Mouse (Mus musculus) large intestine, adult 2 months (tissue): ENCODE measurements around the gene Dapk3. TPM values are rescaled to one million over a fixed set of nuclear protein-coding genes. Genes with fewer than 3 reads are reported as not detected.

ENCODE experiments used
- DNase-seq: peaks from one replicate; pipeline ENCODE4 v3.0.0-alpha.2; 2012; ENCODE audit warnings: low read depth, low spot score
- WGBS: fragments of 180-500 bp; shearing (Covaris S2); methylation state at CpG from one replicate; pipeline ENCODE4 v1.1.7; 2018; 5-methylcytosine and 5-hydroxymethylcytosine counted together
- polyA plus RNA-seq: library from polyadenylated mRNA; depleted of rRNA; stranded (reverse); fragments of >200 nt; gene quantifications from 2 replicates; pipeline ENCODE4 v1.2.3, GENCODE M21; 2012; rRNA removed

The Dapk3 gene
- polyA plus RNA-seq: 78.5 and 80.1 TPM in 2 replicates

DNA sequence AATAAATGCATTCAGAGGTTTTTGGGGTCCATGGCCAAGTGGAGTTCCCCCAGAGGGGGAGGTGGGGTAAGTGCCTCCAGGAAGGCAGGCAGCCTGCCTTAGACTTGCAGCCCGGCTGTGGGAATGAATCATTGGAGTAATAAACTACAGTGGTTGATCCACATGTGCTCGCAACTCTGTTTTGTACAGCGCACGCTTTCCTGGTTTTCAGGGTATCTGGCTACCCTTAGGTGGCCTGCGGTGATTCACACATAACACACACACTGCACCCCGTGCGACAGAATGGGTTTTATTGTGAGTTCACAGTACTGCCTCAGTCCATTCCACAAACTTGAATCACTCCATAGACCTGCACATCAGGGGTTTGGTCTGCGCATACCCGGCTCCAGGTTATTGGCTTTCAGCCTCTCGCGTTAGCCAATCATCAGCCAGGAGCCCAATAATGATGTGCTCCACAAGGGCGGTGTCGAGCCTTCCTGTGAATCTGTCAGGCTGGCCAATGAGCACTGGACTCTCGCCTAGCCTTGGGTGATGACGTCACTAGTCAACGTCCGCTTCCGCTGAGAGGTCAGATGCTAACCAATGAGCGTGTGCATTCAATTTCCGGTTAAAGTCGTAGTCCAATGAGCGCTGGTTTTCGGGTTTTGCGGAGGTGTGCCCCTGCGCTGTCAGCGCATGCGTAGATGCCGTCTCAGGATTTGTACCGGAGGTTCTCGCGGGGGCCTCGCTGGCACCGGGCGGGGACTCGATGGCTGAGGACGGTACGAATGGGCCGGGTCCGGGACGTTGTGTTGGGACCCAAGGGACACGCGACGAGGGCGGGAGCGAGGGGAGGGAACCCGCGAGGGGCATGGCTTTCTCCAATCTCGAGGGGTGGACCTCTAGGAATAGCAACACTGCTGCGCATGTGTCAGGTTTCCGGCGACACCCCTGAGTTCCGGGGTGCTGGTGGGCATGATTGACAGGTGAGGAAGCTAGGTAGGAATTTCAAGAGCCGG, at the start of gene Dapk3:
Gene Dapk3 (plus strand): TSS at position 670 of the 998 bp plus-strand sequence.
- DNase-seq: peak; percentile 98
- WGBS: 4% methylated on average over 53 of the region's 53 CpGs

GRCm38 (mm10) chr10:81134181-81134587, 48.6 kb upstream of the Dapk3 start:
- DNase-seq: no peak
- 2% methylated on average over 16 of the region's 16 CpGs for WGBS

GRCm38 (mm10) chr10:81134966-81135681, 47.7 kb upstream of the Dapk3 start, which contains the start of gene Zbtb7a:
Zbtb7a (plus strand) TSS chr10:81135220.
- WGBS: 4% methylated on average over 41 of the region's 41 CpGs
- no peak for DNase-seq

GRCm38 (mm10) chr10:81135831-81136705, 46.7 kb upstream of the Dapk3 start:
- DNase-seq: no peak
- WGBS: 1% methylated on average over 86 of the region's 86 CpGs

DNA sequence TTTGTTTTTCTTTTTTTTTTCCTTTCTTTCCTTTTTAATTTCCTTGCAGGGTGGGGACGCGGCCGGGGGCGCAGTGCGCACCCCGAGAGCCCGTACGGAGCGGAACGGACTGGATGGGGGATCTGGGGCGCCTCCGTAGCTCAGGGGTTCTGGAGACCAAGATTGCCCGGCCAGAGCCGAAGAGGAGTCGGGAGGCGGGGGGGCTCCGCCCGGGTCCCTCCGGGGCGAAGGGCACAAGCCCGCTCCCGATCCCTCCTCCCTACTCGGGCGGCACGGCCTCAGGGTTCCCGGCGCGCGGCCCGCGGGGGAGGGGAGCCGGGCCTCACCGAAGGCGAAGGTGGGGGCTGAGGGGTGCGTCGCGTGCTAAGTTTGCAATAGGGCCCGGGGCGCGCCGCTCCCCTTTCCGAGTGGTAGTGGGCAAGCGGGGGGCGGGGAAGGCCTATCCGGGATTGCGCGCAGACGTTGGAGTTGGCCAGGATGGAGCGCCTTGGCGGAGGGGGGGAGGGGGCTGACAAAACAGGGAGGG, 46.0 kb upstream of the Dapk3 start:
- no peak for DNase-seq
- under 1% methylated on average over 49 of the region's 50 CpGs for WGBS

- DNase-seq: peak; percentile 91
- 1% methylated on average over 89 of the region's 89 CpGs for WGBS
Observed at GRCm38 (mm10) chr10:81137252-81138130, 45.3 kb upstream of the Dapk3 start.

GRCm38 (mm10) chr10:81138131-81138782, 44.5 kb upstream of the Dapk3 start:
- WGBS: under 1% methylated on average over 24 of the region's 24 CpGs
- DNase-seq: no peak

GRCm38 (mm10) chr10:81138821-81139528, 43.8 kb upstream of the Dapk3 start:
- WGBS: 17% methylated on average over 11 of the region's 11 CpGs
- DNase-seq: no peak

GRCm38 (mm10) chr10:81139529-81139846, 43.3 kb upstream of the Dapk3 start:
- 21% methylated on average over 4 of the region's 4 CpGs for WGBS

GRCm38 (mm10) chr10:81140005-81140404, 42.8 kb upstream of the Dapk3 start:
- 11% methylated on average over 8 of the region's 8 CpGs for WGBS
- DNase-seq: no peak

More at GRCm38 (mm10) chr10:81139529-81139846, 43.3 kb upstream of the Dapk3 start:
- no peak for DNase-seq

GRCm38 (mm10) chr10:81140717-81141454, 41.9 kb upstream of the Dapk3 start:
- 14% methylated on average over 10 of the region's 10 CpGs for WGBS
- no peak for DNase-seq

- no peak for DNase-seq
- 28% methylated on average over 7 of the region's 7 CpGs for WGBS
Observed at GRCm38 (mm10) chr10:81141455-81142210, 41.2 kb upstream of the Dapk3 start.

- WGBS: 26% methylated on average over 5 of the region's 5 CpGs
- DNase-seq: no peak
Observed at GRCm38 (mm10) chr10:81142551-81142981, 40.2 kb upstream of the Dapk3 start.

DNA sequence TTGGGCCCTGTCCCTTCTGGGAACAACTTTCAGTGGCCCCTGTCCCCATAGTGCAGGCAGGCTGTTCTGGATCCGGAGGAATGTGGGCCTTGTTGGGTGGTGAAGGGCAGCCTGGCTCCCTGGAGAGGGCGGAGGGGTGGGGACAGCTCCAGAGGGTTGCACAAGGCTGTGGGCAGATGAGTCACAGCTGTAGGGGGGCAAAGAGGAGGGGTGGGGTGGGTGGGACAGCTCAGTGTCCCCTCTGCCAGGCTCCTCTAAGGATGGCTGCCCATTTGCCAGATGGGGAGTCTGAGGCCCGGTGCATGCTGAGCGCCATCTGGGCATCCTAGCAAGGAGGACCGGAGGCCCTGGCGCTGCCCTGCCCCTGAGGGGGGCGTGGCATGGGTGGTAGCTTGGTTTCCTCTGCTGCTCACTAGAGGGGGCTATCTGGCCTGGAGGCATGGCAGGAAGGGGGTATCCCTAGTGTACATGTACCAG, 39.6 kb upstream of the Dapk3 start:
- DNase-seq: no peak

GRCm38 (mm10) chr10:81143845-81144437, 38.9 kb upstream of the Dapk3 start:
- no peak for DNase-seq
- WGBS: 93% methylated on average over 52 of the region's 52 CpGs

More for the DNA sequence above, 39.6 kb upstream of the Dapk3 start:
- WGBS: 36% methylated on average over 7 of the region's 7 CpGs
